Mouse (Mus musculus): Measurements from ENCODE around the gene Nfkbid. TPM values are rescaled to one million over a fixed set of nuclear protein-coding genes. Genes with fewer than 3 reads are reported as not detected.
A peak's percentile ranks its signal among the peaks of the same experiment; 100 is the strongest.

The Nfkbid gene
- polyA plus RNA-seq, 1 experiment from 2014 or later, result 2.7 TPM

GRCm38 (mm10) chr7:30434238-30434637, 12.7 kb downstream of the Nfkbid start:
- H3K27me3 ChIP-seq (ENCODE audit: control insufficient read depth, insufficient read depth, low read length), result no peaks in the 10 kb centered on the region
- no peaks in the 10 kb centered on the region for H3K36me3 ChIP-seq (ENCODE audit: control insufficient read depth, insufficient read depth, low read length)
- WGBS, result 4% methylated on average over 10 of the region's 10 CpGs
- no peaks in the 10 kb centered on the region for H3K4me1 ChIP-seq (ENCODE audit: control insufficient read depth, insufficient read depth, low read length)
- no peak overlapping the region for H3K27ac ChIP-seq (ENCODE audit: low read length)
- no peak for ATAC-seq (ENCODE audit: insufficient number of reproducible peaks, insufficient read depth, low FRiP score, low read depth)
- H3K9me3 ChIP-seq (ENCODE audit: control insufficient read depth, low read depth, low read length), result no peaks in the 10 kb centered on the region
- no peak overlapping the region for H3K9ac ChIP-seq (replicated peaks; ENCODE audit: low read depth, low read length)
- no peak overlapping the region for H3K4me3 ChIP-seq (ENCODE audit: low read depth, low read length)
- no peak overlapping the region for H3K4me2 ChIP-seq (replicated peaks; ENCODE audit: low read depth, low read length)

- Histone ChIP-seq H3K4me2 (replicated peaks; ENCODE audit: low read depth, low read length) (no peak overlapping the region), H3K4me1 (ENCODE audit: control insufficient read depth, insufficient read depth, low read length) (no peaks in the 10 kb centered on the region), H3K27me3 (ENCODE audit: control insufficient read depth, insufficient read depth, low read length) (no peaks in the 10 kb centered on the region), H3K36me3 (ENCODE audit: control insufficient read depth, insufficient read depth, low read length) (no peaks in the 10 kb centered on the region), H3K27ac (ENCODE audit: low read length) (no peak overlapping the region), H3K4me3 (ENCODE audit: low read depth, low read length) (no peak overlapping the region), H3K9ac (replicated peaks; ENCODE audit: low read depth, low read length) (no peak overlapping the region), H3K9me3 (ENCODE audit: control insufficient read depth, low read depth, low read length) (no peaks in the 10 kb centered on the region)
- 65% methylated on average over 10 of the region's 10 CpGs for WGBS
- no peak for ATAC-seq (ENCODE audit: insufficient number of reproducible peaks, insufficient read depth, low FRiP score, low read depth)
Measured at GRCm38 (mm10) chr7:30434701-30435100, 13.2 kb downstream of the Nfkbid start.

GRCm38 (mm10) chr7:30435156-30435555, 13.6 kb downstream of the Nfkbid start:
- H3K9me3 ChIP-seq (ENCODE audit: control insufficient read depth, low read depth, low read length), result no peaks in the 10 kb centered on the region
- no peak overlapping the region for H3K27ac ChIP-seq (ENCODE audit: low read length)
- H3K27me3 ChIP-seq (ENCODE audit: control insufficient read depth, insufficient read depth, low read length), result no peaks in the 10 kb centered on the region
- no peak overlapping the region for H3K9ac ChIP-seq (replicated peaks; ENCODE audit: low read depth, low read length)
- H3K4me1 ChIP-seq (ENCODE audit: control insufficient read depth, insufficient read depth, low read length), result no peaks in the 10 kb centered on the region
- 42% methylated on average over 9 of the region's 9 CpGs for WGBS
- H3K36me3 ChIP-seq (ENCODE audit: control insufficient read depth, insufficient read depth, low read length), result no peaks in the 10 kb centered on the region
- no peak overlapping the region for H3K4me3 ChIP-seq (ENCODE audit: low read depth, low read length)
- H3K4me2 ChIP-seq (replicated peaks; ENCODE audit: low read depth, low read length), result no peak overlapping the region
- no peak for ATAC-seq (ENCODE audit: insufficient number of reproducible peaks, insufficient read depth, low FRiP score, low read depth)

GRCm38 (mm10) chr7:30436879-30437278, 15.3 kb downstream of the Nfkbid start:
- ATAC-seq (ENCODE audit: insufficient number of reproducible peaks, insufficient read depth, low FRiP score, low read depth), result no peak
- no peak overlapping the region for H3K4me3 ChIP-seq (ENCODE audit: low read depth, low read length)

GRCm38 (mm10) chr7:30439734-30440133, 18.2 kb downstream of the Nfkbid start:
- Histone ChIP-seq H3K27ac (ENCODE audit: low read length) (no peak overlapping the region), H3K4me1 (ENCODE audit: control insufficient read depth, insufficient read depth, low read length) (peaks cover 7% of the 10 kb centered on the region; the same call in 1 of the 2 replicates), H3K4me2 (replicated peaks; ENCODE audit: low read depth, low read length) (no peak overlapping the region), H3K4me3 (ENCODE audit: low read depth, low read length) (no peak overlapping the region), H3K36me3 (ENCODE audit: control insufficient read depth, insufficient read depth, low read length) (no peaks in the 10 kb centered on the region), H3K9me3 (ENCODE audit: control insufficient read depth, low read depth, low read length) (no peaks in the 10 kb centered on the region), H3K27me3 (ENCODE audit: control insufficient read depth, insufficient read depth, low read length) (no peaks in the 10 kb centered on the region), H3K9ac (replicated peaks; ENCODE audit: low read depth, low read length) (no peak overlapping the region)
- WGBS, result 80% methylated on average over 13 of the region's 13 CpGs
- ATAC-seq (ENCODE audit: insufficient number of reproducible peaks, insufficient read depth, low FRiP score, low read depth), result no peak

More at GRCm38 (mm10) chr7:30436879-30437278, 15.3 kb downstream of the Nfkbid start:
- no peak overlapping the region for H3K4me2 ChIP-seq (replicated peaks; ENCODE audit: low read depth, low read length)
- H3K27ac ChIP-seq (ENCODE audit: low read length), result no peak overlapping the region
- H3K27me3 ChIP-seq (ENCODE audit: control insufficient read depth, insufficient read depth, low read length), result no peaks in the 10 kb centered on the region
- no peaks in the 10 kb centered on the region for H3K4me1 ChIP-seq (ENCODE audit: control insufficient read depth, insufficient read depth, low read length)
- 21% methylated on average over 10 of the region's 10 CpGs for WGBS
- H3K36me3 ChIP-seq (ENCODE audit: control insufficient read depth, insufficient read depth, low read length), result no peaks in the 10 kb centered on the region
- H3K9ac ChIP-seq (replicated peaks; ENCODE audit: low read depth, low read length), result no peak overlapping the region
- no peaks in the 10 kb centered on the region for H3K9me3 ChIP-seq (ENCODE audit: control insufficient read depth, low read depth, low read length)

GRCm38 (mm10) chr7:30440697-30441096, 19.2 kb downstream of the Nfkbid start:
- no peaks in the 10 kb centered on the region for H3K36me3 ChIP-seq (ENCODE audit: control insufficient read depth, insufficient read depth, low read length)
- no peaks in the 10 kb centered on the region for H3K27me3 ChIP-seq (ENCODE audit: control insufficient read depth, insufficient read depth, low read length)
- WGBS, result 37% methylated on average over 5 of the region's 5 CpGs
- no peak for ATAC-seq (ENCODE audit: insufficient number of reproducible peaks, insufficient read depth, low FRiP score, low read depth)
- no peak overlapping the region for H3K4me3 ChIP-seq (ENCODE audit: low read depth, low read length)
- H3K9me3 ChIP-seq (ENCODE audit: control insufficient read depth, low read depth, low read length), result no peaks in the 10 kb centered on the region
- no peak overlapping the region for H3K27ac ChIP-seq (ENCODE audit: low read length)
- H3K4me2 ChIP-seq (replicated peaks; ENCODE audit: low read depth, low read length), result no peak overlapping the region
- H3K4me1 ChIP-seq (ENCODE audit: control insufficient read depth, insufficient read depth, low read length), result peaks cover 7% of the 10 kb centered on the region; the same call in 1 of the 2 replicates
- no peak overlapping the region for H3K9ac ChIP-seq (replicated peaks; ENCODE audit: low read depth, low read length)

GRCm38 (mm10) chr7:30443696-30444095, 22.2 kb downstream of the Nfkbid start:
- peaks cover 2% of the 10 kb centered on the region; the same call in 1 of the 2 replicates for H3K9me3 ChIP-seq (ENCODE audit: control insufficient read depth, low read depth, low read length)
- H3K4me1 ChIP-seq (ENCODE audit: control insufficient read depth, insufficient read depth, low read length), result peaks cover 7% of the 10 kb centered on the region; the same call in 1 of the 2 replicates
- no peaks in the 10 kb centered on the region for H3K27me3 ChIP-seq (ENCODE audit: control insufficient read depth, insufficient read depth, low read length)
- H3K4me2 ChIP-seq (replicated peaks; ENCODE audit: low read depth, low read length), result peak overlapping the region; percentile 87; the same call in 1 of the 2 replicates
- no peak overlapping the region for H3K27ac ChIP-seq (ENCODE audit: low read length)
- H3K9ac ChIP-seq (replicated peaks; ENCODE audit: low read depth, low read length), result no peak overlapping the region
- H3K4me3 ChIP-seq (ENCODE audit: low read depth, low read length), result no peak overlapping the region
- WGBS, result 23% methylated on average over 9 of the region's 9 CpGs
- no peak for ATAC-seq (ENCODE audit: insufficient number of reproducible peaks, insufficient read depth, low FRiP score, low read depth)
- no peaks in the 10 kb centered on the region for H3K36me3 ChIP-seq (ENCODE audit: control insufficient read depth, insufficient read depth, low read length)

GRCm38 (mm10) chr7:30444154-30444970, 22.8 kb downstream of the Nfkbid start:
- H3K4me3 ChIP-seq (ENCODE audit: low read depth, low read length), result peak overlapping the region; percentile 57
- H3K9me3 ChIP-seq (ENCODE audit: control insufficient read depth, low read depth, low read length), result peaks cover 2% of the 10 kb centered on the region; the same call in 1 of the 2 replicates
- ATAC-seq (ENCODE audit: insufficient number of reproducible peaks, insufficient read depth, low FRiP score, low read depth), result peak; percentile 28; the same call in 1 of the 2 replicates
- peak overlapping the region; percentile 38; the same call in 1 of the 2 replicates for H3K9ac ChIP-seq (replicated peaks; ENCODE audit: low read depth, low read length)
- H3K36me3 ChIP-seq (ENCODE audit: control insufficient read depth, insufficient read depth, low read length), result no peaks in the 10 kb centered on the region
- WGBS, result under 1% methylated on average over 38 of the region's 38 CpGs
- no peak overlapping the region for H3K27ac ChIP-seq (ENCODE audit: low read length)
- no peaks in the 10 kb centered on the region for H3K27me3 ChIP-seq (ENCODE audit: control insufficient read depth, insufficient read depth, low read length)
- peak overlapping the region; percentile 87 for H3K4me2 ChIP-seq (replicated peaks; ENCODE audit: low read depth, low read length)
- peaks cover 7% of the 10 kb centered on the region; the same call in 1 of the 2 replicates for H3K4me1 ChIP-seq (ENCODE audit: control insufficient read depth, insufficient read depth, low read length)

Data from stomach, embryonic 14.5 days (tissue).